Mouse (Mus musculus): ENCODE measurements at regions not wholly inside any gene's neighbourhood (a gene's known extent, or its start where the extent isn't known, plus 50 kb on each side); places are given as distances from the start of the nearest gene placed in this dataset.
A peak's percentile ranks its signal among the peaks of the same experiment; 100 is the strongest.

DNA sequence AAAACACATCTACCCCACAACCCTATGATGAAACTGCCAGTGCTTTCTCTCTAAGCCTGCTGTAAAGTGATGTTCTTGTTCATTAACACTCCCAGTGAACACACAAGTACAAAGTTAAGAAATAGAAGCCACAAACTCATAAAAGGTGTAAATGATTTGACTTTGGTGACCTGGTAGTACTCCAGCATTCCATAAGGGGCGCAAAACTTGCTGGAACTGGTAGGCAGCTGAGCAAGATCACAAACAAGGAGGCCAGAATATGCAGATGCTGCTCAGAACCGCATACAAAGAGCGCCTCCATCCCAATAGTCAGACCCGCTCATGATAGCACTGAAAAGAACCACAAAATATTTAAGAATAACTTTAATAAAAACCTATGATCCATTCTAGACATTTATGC lies 561.6 kb upstream of the Mgmt start:
- H3K4me3 ChIP-seq, result no peak overlapping the region
- H3K27me3 ChIP-seq, result 0 out of 2 replicates have a peak, but pooled peaks cover 6% of the 10 kb centered on the region
- H3K36me3 ChIP-seq, result no peaks in the 10 kb centered on the region
- no peak overlapping the region for H3K27ac ChIP-seq
- no peak overlapping the region for H3K4me2 ChIP-seq
- WGBS, result 45% methylated on average over 4 of the region's 4 CpGs
- ATAC-seq (ENCODE audit: insufficient number of reproducible peaks, low FRiP score, low TSS enrichment, low read depth), result no peak
- no peak overlapping the region for H3K9ac ChIP-seq
- no peaks in the 10 kb centered on the region for H3K9me3 ChIP-seq
- peaks cover 4% of the 10 kb centered on the region; the same call in 1 of the 2 replicates for H3K4me1 ChIP-seq

DNA sequence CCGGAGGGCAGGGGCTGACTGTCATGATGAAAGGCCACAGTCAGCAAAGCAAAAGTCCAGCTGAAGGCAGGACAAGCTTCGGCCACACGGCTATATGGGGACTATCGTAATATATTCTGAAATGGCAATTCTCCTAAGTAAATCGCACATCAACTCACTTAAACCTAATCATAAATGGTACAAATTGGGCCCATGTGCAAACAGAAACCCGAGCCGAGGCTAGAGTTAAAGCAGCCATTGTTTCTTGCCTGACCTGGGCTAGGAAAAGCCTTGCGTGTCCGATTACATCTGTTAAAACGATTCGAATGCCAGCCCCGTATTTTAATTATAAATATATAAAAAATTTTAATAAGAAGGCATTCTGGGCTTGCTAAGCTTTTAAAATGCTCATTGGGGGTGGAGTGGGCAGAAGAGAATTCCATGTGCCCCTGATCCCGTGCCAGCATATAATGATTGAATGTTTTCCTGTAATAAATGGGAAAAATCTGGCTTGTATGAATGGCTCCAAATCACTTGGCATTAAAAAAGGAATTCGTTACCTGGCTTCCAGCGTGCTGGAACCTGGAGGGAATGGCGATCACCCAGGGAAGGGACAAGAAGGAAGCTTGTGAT lies 552.7 kb upstream of the Mgmt start:
- WGBS, result 16% methylated on average over 16 of the region's 16 CpGs
- peak overlapping the region; percentile 83 for H3K27ac ChIP-seq
- no peaks in the 10 kb centered on the region for H3K9me3 ChIP-seq
- no peak overlapping the region for H3K9ac ChIP-seq
- H3K4me1 ChIP-seq, result peaks cover 35% of the 10 kb centered on the region
- 0 out of 2 replicates have a peak, but pooled peaks have one; percentile 40 for ATAC-seq (ENCODE audit: insufficient number of reproducible peaks, low FRiP score, low TSS enrichment, low read depth)
- H3K4me3 ChIP-seq, result no peak overlapping the region
- H3K4me2 ChIP-seq, result peak overlapping the region; percentile 21
- H3K27me3 ChIP-seq, result no peaks in the 10 kb centered on the region
- H3K36me3 ChIP-seq, result no peaks in the 10 kb centered on the region

DNA sequence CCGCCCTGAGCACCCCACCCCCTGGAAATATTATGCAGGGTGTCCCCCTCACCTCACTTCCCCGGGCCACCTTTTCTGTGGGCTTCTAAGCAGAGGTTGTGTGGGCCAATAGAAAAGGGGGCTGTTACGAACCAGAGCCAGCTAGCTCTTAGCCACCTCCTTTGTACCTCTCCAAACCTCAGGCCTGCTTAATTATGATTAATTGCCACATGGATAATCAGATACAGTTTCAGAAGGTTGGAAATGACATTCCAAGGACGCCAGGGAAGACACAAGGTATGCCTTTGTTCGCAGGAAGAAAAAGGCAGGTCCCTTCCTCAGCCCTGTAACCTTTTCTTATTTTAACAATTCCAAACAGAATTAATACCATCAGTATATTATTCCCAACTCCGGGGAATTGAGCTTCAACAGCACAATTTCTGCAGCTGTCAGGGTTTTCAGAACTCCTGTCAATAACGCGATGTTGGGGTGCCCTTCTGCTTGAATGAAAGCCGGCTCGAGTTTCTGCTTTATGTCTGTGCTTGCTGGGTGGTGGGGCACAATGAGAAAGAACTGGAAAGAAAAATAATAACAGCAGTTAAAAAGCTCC lies 552.1 kb upstream of the Mgmt start:
- Histone ChIP-seq H3K4me3 (no peak overlapping the region), H3K9ac (no peak overlapping the region), H3K36me3 (no peaks in the 10 kb centered on the region), H3K4me1 (peaks cover 35% of the 10 kb centered on the region), H3K27ac (peak overlapping the region; percentile 83), H3K9me3 (no peaks in the 10 kb centered on the region), H3K4me2 (peak overlapping the region; percentile 21; the same call in 1 of the 2 replicates), H3K27me3 (no peaks in the 10 kb centered on the region)
- ATAC-seq (ENCODE audit: insufficient number of reproducible peaks, low FRiP score, low TSS enrichment, low read depth), result 0 out of 2 replicates have a peak, but pooled peaks have one; percentile 9
- 14% methylated on average over 10 of the region's 10 CpGs for WGBS

DNA sequence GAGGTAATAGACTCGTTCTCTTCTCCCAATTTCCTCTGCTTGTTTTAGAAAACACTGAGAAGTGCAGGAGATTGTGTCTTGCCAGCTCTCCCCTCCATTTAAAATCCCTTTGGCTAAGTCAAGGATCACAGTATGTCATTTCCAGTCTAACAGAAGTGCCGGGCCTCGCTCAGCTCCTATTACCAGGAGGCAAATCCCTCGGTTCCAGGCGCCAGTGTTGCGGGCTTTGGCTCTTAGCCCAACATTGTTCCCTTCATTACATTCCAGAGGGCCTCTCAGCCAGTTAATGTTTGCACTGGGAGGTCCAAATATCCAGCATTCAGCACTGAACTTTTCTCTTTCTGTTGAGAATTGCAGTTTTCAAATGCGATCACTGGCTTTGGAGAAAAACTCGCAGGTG lies 551.6 kb upstream of the Mgmt start:
- Histone ChIP-seq H3K4me3 (no peak overlapping the region), H3K27me3 (no peaks in the 10 kb centered on the region), H3K9ac (no peak overlapping the region), H3K4me1 (peaks cover 35% of the 10 kb centered on the region), H3K9me3 (no peaks in the 10 kb centered on the region), H3K27ac (peak overlapping the region; percentile 83), H3K36me3 (no peaks in the 10 kb centered on the region), H3K4me2 (peak overlapping the region; percentile 21)
- peak; percentile 63; the same call in 1 of the 2 replicates for ATAC-seq (ENCODE audit: insufficient number of reproducible peaks, low FRiP score, low TSS enrichment, low read depth)
- 4% methylated on average over 8 of the region's 8 CpGs for WGBS

DNA sequence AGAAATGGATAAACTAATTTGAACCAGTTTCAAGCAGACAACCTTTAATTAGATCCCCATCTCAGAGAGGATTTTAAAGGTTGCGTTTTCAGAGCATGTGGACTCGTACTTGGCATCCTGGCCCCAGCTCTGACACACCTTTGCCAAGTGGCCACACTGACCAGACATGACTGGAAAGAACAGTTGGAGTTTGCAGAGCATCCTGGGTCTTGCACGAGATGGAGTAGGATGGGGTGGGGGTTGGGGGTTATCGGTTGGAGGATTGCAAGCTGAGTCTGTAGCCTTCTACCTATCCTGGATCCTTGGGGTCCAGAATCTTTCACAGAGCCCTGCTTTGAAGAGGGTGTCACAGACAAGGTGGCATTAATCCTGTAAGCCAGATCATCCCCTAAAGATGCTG lies 550.9 kb upstream of the Mgmt start:
- Histone ChIP-seq H3K9me3 (no peaks in the 10 kb centered on the region), H3K4me2 (no peak overlapping the region), H3K4me3 (no peak overlapping the region), H3K27me3 (no peaks in the 10 kb centered on the region), H3K9ac (no peak overlapping the region), H3K27ac (peak overlapping the region; percentile 83), H3K36me3 (no peaks in the 10 kb centered on the region), H3K4me1 (peaks cover 35% of the 10 kb centered on the region)
- 37% methylated on average over 4 of the region's 4 CpGs for WGBS
- ATAC-seq (ENCODE audit: insufficient number of reproducible peaks, low FRiP score, low TSS enrichment, low read depth), result no peak

DNA sequence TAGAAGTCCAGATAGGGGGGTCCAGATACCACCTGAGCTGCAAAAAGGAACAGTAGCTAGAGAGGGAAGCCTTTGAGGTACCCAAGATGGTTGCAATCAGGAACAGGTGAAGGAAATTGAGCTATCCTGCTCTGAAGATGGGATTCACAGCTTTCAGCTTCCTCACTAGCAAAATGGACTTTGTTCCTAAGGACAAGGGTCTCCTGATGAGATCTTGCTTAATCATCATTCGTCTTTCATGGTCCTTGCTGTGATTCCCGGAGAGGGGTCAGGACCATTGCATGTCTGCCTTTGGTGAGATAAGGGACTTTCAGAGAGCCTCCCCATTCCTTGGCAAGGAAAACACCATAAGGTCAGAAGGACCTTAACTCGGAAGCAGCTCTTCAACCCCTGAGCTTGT lies 549.4 kb upstream of the Mgmt start:
- no peaks in the 10 kb centered on the region for H3K36me3 ChIP-seq
- no peak overlapping the region for H3K4me2 ChIP-seq
- no peaks in the 10 kb centered on the region for H3K9me3 ChIP-seq
- no peak overlapping the region for H3K4me3 ChIP-seq
- H3K4me1 ChIP-seq, result peaks cover 36% of the 10 kb centered on the region
- no peak overlapping the region for H3K27ac ChIP-seq
- no peak for ATAC-seq (ENCODE audit: insufficient number of reproducible peaks, low FRiP score, low TSS enrichment, low read depth)
- H3K27me3 ChIP-seq, result no peaks in the 10 kb centered on the region
- 80% methylated on average over 3 of the region's 3 CpGs for WGBS
- H3K9ac ChIP-seq, result no peak overlapping the region

DNA sequence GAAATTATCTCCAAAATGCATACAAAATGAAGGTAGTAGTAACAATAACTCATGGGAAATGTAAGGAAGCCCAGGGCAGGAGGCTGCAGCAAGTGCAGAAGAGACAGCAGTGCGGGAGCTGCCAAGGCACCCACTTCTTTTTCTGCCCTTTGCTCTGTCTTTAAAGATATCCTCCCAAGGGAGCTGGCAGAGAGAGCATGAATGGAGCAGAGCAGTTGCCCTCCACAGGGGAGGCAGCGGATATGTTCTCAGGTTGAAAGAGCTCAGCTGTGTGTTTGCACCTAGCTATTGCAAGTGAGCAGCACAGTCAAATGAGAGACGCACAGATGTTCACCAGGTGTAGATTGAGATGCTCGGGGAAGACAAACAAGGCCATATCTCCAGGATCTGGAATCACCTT lies 547.9 kb upstream of the Mgmt start:
- Histone ChIP-seq H3K36me3 (no peaks in the 10 kb centered on the region), H3K4me3 (no peak overlapping the region), H3K27ac (no peak overlapping the region), H3K4me1 (peaks cover 24% of the 10 kb centered on the region), H3K9me3 (no peaks in the 10 kb centered on the region), H3K27me3 (no peaks in the 10 kb centered on the region), H3K4me2 (no peak overlapping the region), H3K9ac (no peak overlapping the region)
- no peak for ATAC-seq (ENCODE audit: insufficient number of reproducible peaks, low FRiP score, low TSS enrichment, low read depth)
- 62% methylated on average over 4 of the region's 4 CpGs for WGBS

DNA sequence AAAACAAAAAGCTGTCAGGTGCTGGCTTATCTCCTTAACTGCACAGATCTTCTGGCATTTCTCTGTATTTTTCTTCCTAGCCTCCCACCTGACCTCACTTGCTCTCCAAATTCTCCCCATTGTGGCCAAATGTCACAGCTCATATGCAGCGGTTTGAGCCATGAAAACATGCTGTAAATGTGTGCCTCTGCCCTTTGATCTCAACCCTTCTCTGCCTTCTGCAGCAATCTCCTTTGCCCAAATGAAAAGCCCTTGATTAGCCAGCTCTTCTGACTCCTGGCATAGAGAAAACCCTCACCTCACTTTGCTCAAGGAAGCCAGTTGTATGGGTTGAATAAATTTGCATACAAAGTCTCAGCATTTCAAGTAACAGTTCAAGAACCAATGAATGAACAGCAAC lies 546.1 kb upstream of the Mgmt start:
- Histone ChIP-seq H3K4me1 (peaks cover 8% of the 10 kb centered on the region), H3K27ac (no peak overlapping the region), H3K36me3 (no peaks in the 10 kb centered on the region), H3K9ac (no peak overlapping the region), H3K27me3 (no peaks in the 10 kb centered on the region), H3K9me3 (no peaks in the 10 kb centered on the region), H3K4me3 (no peak overlapping the region), H3K4me2 (no peak overlapping the region)
- 22% methylated on average over 1 of the region's 1 CpGs for WGBS
- no peak for ATAC-seq (ENCODE audit: insufficient number of reproducible peaks, low FRiP score, low TSS enrichment, low read depth)

DNA sequence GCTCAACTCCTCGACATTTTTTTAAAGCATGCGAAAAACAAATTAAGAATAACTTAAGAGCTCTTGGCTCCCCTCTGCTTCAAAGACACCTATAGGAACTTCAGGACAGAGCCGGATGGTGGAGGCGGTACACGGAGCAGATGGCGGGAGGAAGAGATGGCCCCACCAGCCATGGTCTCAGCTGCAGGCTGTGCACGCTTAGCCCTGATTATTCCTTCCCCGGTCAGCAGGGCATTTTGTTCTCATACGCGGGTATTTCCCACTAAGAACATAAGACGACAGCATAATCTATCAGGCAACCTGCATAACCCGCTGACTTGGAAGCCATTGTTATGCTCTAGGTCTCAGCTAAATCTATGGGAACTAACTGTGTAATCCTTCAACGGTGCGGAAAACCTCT lies 544.8 kb upstream of the Mgmt start:
- WGBS, result 80% methylated on average over 14 of the region's 14 CpGs

DNA sequence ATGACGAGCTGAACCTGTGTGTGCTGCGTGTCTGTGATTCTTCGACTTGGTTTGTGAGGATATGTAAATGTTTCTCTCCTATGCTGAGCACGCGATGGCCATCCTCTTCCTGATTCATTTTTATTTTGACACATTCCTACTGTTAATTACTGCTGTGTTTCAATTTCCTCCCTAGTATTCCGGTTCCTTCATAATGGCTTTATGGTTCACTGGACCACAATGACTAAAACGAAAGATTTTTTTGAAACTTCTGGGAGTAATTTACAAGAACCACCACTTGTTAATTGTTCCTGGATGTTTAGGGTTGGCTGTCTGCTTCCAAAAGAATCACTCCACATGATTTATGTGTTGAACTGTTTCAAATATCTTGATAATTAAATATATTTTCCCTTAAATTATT lies 537.4 kb upstream of the Mgmt start:
- Histone ChIP-seq H3K27me3 (no peaks in the 10 kb centered on the region), H3K9me3 (no peaks in the 10 kb centered on the region), H3K36me3 (no peaks in the 10 kb centered on the region), H3K4me1 (no peaks in the 10 kb centered on the region), H3K9ac (no peak overlapping the region), H3K4me3 (no peak overlapping the region), H3K27ac (no peak overlapping the region), H3K4me2 (no peak overlapping the region)
- 48% methylated on average over 7 of the region's 7 CpGs for WGBS
- no peak for ATAC-seq (ENCODE audit: insufficient number of reproducible peaks, low FRiP score, low TSS enrichment, low read depth)

More for the DNA sequence above, 544.8 kb upstream of the Mgmt start:
- Histone ChIP-seq H3K9ac (no peak overlapping the region), H3K9me3 (no peaks in the 10 kb centered on the region), H3K4me3 (no peak overlapping the region), H3K27me3 (no peaks in the 10 kb centered on the region), H3K4me1 (0 out of 2 replicates have a peak, but pooled peaks cover 2% of the 10 kb centered on the region), H3K36me3 (no peaks in the 10 kb centered on the region), H3K27ac (no peak overlapping the region), H3K4me2 (no peak overlapping the region)
- no peak for ATAC-seq (ENCODE audit: insufficient number of reproducible peaks, low FRiP score, low TSS enrichment, low read depth)

DNA sequence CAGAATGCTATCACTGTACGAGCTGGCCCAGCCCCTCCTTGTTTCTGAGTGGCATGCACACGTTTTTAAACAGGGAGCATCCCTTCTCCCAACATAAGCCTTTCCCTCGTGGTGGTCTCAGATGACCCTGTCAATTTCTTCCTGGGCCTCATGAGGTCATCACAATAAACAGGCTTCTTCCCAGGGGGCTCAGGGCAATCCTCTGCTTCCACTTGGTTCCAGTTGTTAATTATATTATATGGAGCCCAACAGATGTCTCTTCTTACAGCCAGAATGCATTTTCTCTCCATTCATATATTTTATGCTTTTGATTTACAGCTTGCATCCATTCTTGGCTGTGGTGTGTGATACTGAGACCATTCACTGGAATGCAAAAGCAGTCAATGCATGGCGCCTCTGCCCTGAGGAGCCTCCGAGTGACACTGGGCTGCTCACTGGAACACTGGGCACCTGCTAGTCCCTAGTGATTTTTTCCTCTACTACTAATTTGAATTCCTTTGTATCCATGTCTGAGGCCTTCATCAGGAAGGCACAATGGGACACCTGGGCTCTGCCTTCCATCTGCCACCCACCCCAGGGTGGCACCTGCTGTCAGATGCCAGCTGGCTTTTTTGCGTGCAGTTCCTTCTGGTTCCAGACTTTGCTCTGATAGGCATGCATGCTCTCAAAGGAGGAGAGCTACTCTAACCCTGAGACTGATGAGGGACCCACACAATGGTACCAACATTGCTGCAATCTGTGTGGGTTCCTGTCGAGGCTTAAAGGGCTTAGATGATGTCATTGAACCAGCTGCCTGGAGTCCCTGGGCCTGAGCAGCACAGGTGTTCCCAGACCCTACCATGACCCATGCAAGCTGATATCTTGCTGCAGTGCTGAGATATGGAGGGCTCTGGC lies 528.8 kb upstream of the Mgmt start:
- WGBS, result 59% methylated on average over 7 of the region's 7 CpGs
- Histone ChIP-seq H3K4me1 (no peaks in the 10 kb centered on the region), H3K27me3 (no peaks in the 10 kb centered on the region), H3K9ac (no peak overlapping the region), H3K4me3 (no peak overlapping the region), H3K36me3 (no peaks in the 10 kb centered on the region), H3K9me3 (no peaks in the 10 kb centered on the region), H3K4me2 (no peak overlapping the region), H3K27ac (no peak overlapping the region)
- 0 out of 2 replicates have a peak, but pooled peaks have one; percentile 35 for ATAC-seq (ENCODE audit: insufficient number of reproducible peaks, low FRiP score, low TSS enrichment, low read depth)

DNA sequence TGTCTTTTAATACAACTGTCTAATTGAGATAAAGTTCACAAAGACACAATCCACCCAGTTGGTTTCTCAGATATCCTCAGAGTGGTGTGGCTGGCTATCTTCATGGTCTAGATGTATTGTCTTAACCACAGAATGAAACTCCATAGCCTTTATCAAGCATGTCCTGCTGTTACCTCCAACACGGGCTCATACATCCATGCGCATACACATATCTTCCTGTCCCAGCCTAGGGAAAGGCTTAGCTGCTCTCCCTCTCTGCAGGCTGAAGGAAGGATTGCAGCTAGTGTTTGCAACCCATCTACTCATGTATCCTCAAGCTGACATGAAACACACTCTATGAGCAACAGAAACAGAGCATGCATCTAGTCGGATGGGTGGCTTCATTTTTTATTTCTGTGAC lies 517.2 kb upstream of the Mgmt start:
- no peak for ATAC-seq (ENCODE audit: insufficient number of reproducible peaks, low FRiP score, low TSS enrichment, low read depth)
- H3K36me3 ChIP-seq, result no peaks in the 10 kb centered on the region
- H3K9me3 ChIP-seq, result no peaks in the 10 kb centered on the region
- peaks cover 37% of the 10 kb centered on the region for H3K4me1 ChIP-seq
- peak overlapping the region; percentile 86 for H3K27ac ChIP-seq
- H3K9ac ChIP-seq, result no peak overlapping the region
- no peak overlapping the region for H3K4me2 ChIP-seq
- no peak overlapping the region for H3K4me3 ChIP-seq
- 65% methylated on average over 3 of the region's 3 CpGs for WGBS
- no peaks in the 10 kb centered on the region for H3K27me3 ChIP-seq
